Mouse (Mus musculus): ENCODE measurements around the gene Popdc3.

GRCm38 (mm10) chr10:45237492-45237891 lies 59.6 kb downstream of the Popdc3 start:
- TF ChIP-seq CTCF (IDR thresholded peaks at IDR 0.05; ENCODE audit: borderline replicate concordance, extremely low read depth, insufficient read depth, insufficient read length) (no peak), POLR2A (IDR thresholded peaks at IDR 0.05; ENCODE audit: borderline replicate concordance, extremely low read depth, insufficient read depth, insufficient read length, poor library complexity, severe bottlenecking) (no peak)

Data from brain, embryonic 14.5 days (tissue).